Mouse (Mus musculus) kidney, postnatal 0 days (tissue): ENCODE results near the gene Asb8. TPM values are rescaled to one million over a fixed set of nuclear protein-coding genes. Genes with fewer than 3 reads are reported as not detected.

Source experiments
- ATAC-seq: fragments of 200-750 bp; cut with Nextera tagmentation; replicated peaks from 2 replicates; pipeline ENCODE4 v1.8.0; 2017; ENCODE audit warnings: low read depth, moderate number of reproducible peaks, moderate TSS enrichment, moderate library complexity; ENCODE audit not compliant: low FRiP score
- DNase-seq: peaks from one replicate; pipeline ENCODE4 v3.0.0-alpha.2; 2016; ENCODE audit warnings: low spot score
- H3K27ac ChIP-seq: fragments of 300-500 bp; sonication (generic); 2 replicates; pipeline ENCODE4 v1.5.1; 2014; ENCODE audit warnings: mild to moderate bottlenecking
- H3K27me3 ChIP-seq: fragments of 300-500 bp; sonication (generic); 2 replicates; pipeline ENCODE4 v1.6.1; 2014; ENCODE audit warnings: low read length, mixed read lengths; ENCODE audit not compliant: insufficient read depth
- H3K36me3 ChIP-seq: fragments of 300-500 bp; sonication (generic); 2 replicates; pipeline ENCODE4 v1.6.1; 2014; ENCODE audit warnings: low read length, mixed read lengths; ENCODE audit not compliant: insufficient read depth
- H3K4me1 ChIP-seq: fragments of 300-500 bp; sonication (generic); replicated peaks from 2 replicates; pipeline ENCODE4 v1.6.1; 2014; ENCODE audit warnings: antibody characterized with exemption, low read length, mixed read lengths; ENCODE audit not compliant: insufficient read depth
- H3K4me2 ChIP-seq: fragments of 300-500 bp; sonication (generic); 2 replicates; pipeline ENCODE4 v1.6.1; 2014; ENCODE audit warnings: mild to moderate bottlenecking, low read length, moderate library complexity, mixed read lengths
- H3K4me3 ChIP-seq: fragments of 300-500 bp; sonication (generic); replicated peaks from 2 replicates; pipeline ENCODE4 v1.5.1; 2014; ENCODE audit warnings: low read depth, low read length
- H3K9ac ChIP-seq: fragments of 300-500 bp; sonication (generic); 2 replicates; pipeline ENCODE4 v1.6.1; 2014; ENCODE audit warnings: low read depth, low read length
- H3K9me3 ChIP-seq: fragments of 300-500 bp; sonication (generic); replicated peaks from 2 replicates; pipeline ENCODE4 v1.6.1; 2016; ENCODE audit warnings: low read length, inconsistent platforms, mixed read lengths
- CTCF ChIP-seq: IDR thresholded peaks from 2 replicates; pipeline ENCODE4 v1.5.1; 2016; ENCODE audit warnings: antibody characterized with exemption, low read depth, mild to moderate bottlenecking, moderate library complexity
- WGBS: fragments of 180-500 bp; shearing (Covaris S2); extraction: QIAGEN DNeasy Blood & Tissue Kit; methylation state at CpG from one replicate; pipeline ENCODE4 v1.1.7; 2014; 5-methylcytosine and 5-hydroxymethylcytosine counted together
- polyA plus RNA-seq: library from polyadenylated mRNA; unstranded; fragments of >200 nt; fragmentation: Nextera tagmentation; extraction: Ambion mirVana; gene quantifications from 2 replicates; pipeline ENCODE4 v1.2.1, GENCODE M21; 2015

Asb8 gene
- polyA plus RNA-seq, 1 experiment from 2014 or later, result 49.5 TPM

- WGBS, result 39% methylated on average over 11 of the region's 11 CpGs
- Histone ChIP-seq H3K36me3 (0 out of 2 replicates have a peak, but pooled peaks cover 2% of the 10 kb centered on the region), H3K4me2 (peak overlapping the region; percentile 67), H3K9me3 (no peaks in the 10 kb centered on the region), H3K27me3 (no peaks in the 10 kb centered on the region), H3K27ac (peak overlapping the region; percentile 82; the same call in 1 of the 2 replicates), H3K9ac (peak overlapping the region; percentile 84), H3K4me3 (peak overlapping the region; percentile 66), H3K4me1 (peaks cover 7% of the 10 kb centered on the region; the same call in 1 of the 2 replicates)
- 0 out of 2 replicates have a peak, but pooled peaks have one; percentile 12 for ATAC-seq
- no peak for TF ChIP-seq CTCF
- no peak for DNase-seq
Measured at GRCm38 (mm10) chr15:98107703-98108296, 57.6 kb downstream of the Asb8 start.

DNA sequence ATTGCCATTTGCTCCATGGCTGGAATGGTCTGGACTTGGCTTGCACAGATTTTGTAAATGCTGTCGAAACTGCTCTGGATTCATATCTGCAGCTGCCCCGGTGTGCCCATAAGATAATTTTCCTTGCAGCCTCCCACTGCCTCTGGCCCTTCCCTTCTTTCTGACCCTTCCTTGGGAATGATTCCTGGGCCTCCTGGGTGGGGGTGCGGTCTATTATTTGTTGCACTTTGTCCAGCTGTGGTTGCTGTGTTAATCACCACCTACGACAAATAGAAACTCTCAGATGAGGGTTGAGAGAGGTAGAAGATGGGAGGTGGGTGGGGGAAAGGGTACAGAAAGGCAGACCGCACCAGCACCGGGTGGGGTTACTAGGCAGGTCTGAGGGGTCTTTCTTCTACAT, 58.2 kb downstream of the Asb8 start:
- no peak overlapping the region for H3K4me2 ChIP-seq
- H3K9me3 ChIP-seq, result no peaks in the 10 kb centered on the region
- H3K9ac ChIP-seq, result no peak overlapping the region
- no peak for TF ChIP-seq CTCF
- peaks cover 7% of the 10 kb centered on the region; the same call in 1 of the 2 replicates for H3K4me1 ChIP-seq
- ATAC-seq, result no peak
- 78% methylated on average over 6 of the region's 6 CpGs for WGBS
- no peak overlapping the region for H3K4me3 ChIP-seq
- no peak overlapping the region for H3K27ac ChIP-seq
- no peaks in the 10 kb centered on the region for H3K27me3 ChIP-seq
- DNase-seq, result no peak
- 0 out of 2 replicates have a peak, but pooled peaks cover under 1% of the 10 kb centered on the region for H3K36me3 ChIP-seq

DNA sequence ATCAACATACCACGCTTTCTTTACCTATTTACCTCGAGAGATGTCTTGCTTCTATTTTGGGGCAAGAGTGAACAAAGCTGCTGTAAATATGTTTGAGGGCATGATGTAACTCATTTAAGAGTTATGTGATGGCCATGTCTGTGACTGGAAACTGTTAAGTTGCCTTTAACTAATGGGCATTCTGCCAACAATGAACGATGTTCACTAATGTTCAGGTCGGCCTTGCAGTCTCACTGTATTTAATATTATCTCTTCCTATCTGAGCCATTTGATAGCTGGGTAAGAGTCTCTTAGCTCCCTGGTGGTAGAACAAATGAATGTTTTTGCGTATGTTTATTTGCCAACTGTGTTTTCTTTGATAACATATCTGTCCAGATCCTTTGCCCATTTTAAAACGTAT, 58.9 kb downstream of the Asb8 start:
- Histone ChIP-seq H3K27me3 (no peaks in the 10 kb centered on the region), H3K36me3 (no peaks in the 10 kb centered on the region), H3K4me3 (no peak overlapping the region), H3K4me2 (no peak overlapping the region), H3K4me1 (peaks cover 7% of the 10 kb centered on the region; the same call in 1 of the 2 replicates), H3K9me3 (no peaks in the 10 kb centered on the region), H3K27ac (no peak overlapping the region), H3K9ac (no peak overlapping the region)
- no peak for ATAC-seq
- no peak for DNase-seq
- WGBS, result 69% methylated on average over 6 of the region's 6 CpGs
- TF ChIP-seq CTCF, result no peak

DNA sequence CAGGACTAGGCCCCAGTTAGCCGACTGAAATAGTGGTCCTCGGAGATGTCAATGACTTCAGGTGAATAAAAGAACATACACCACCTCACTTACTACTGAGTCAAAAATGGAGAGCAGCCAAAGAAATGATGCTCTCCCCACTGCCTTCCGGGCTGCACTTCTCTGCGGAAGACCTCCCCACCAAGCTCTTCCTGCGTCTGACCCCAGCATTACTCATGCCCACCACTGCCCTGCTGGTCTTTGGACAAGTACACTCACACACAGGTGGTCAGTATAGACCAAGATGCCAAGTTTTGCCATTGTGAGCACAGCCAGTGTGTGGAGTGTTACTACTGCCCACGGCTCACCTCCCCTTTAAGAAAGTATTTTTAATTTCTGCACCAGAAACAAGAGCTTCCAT, 63.0 kb downstream of the Asb8 start:
- Histone ChIP-seq H3K4me1 (no peaks in the 10 kb centered on the region), H3K36me3 (no peaks in the 10 kb centered on the region), H3K27ac (no peak overlapping the region), H3K4me2 (no peak overlapping the region), H3K9ac (no peak overlapping the region), H3K9me3 (no peaks in the 10 kb centered on the region), H3K27me3 (no peaks in the 10 kb centered on the region), H3K4me3 (no peak overlapping the region)
- no peak for ATAC-seq
- no peak for TF ChIP-seq CTCF
- 88% methylated on average over 6 of the region's 6 CpGs for WGBS
- DNase-seq, result no peak

DNA sequence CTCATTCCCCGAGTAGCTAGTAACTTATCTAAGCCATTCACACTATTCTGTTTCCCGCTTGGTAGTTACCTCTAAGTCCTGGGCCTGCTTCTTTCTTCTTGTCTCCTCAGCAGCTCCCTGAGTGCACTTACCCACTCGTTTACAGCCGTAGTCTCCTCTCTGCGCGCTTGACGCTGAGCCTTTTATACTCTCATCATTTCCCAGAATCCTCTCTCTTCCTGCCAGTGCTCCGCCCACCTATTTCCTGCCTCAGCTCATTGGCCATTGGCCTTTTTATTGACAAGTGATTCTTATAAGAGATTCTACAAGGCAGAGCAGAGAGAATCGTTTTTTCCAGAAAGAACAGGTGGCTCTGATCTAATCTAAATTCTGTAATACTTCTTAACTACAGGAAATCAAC, 66.9 kb downstream of the Asb8 start:
- Histone ChIP-seq H3K27ac (no peak overlapping the region), H3K9ac (no peak overlapping the region), H3K27me3 (no peaks in the 10 kb centered on the region), H3K4me3 (no peak overlapping the region), H3K4me1 (peaks cover 5% of the 10 kb centered on the region; the same call in 1 of the 2 replicates), H3K9me3 (no peaks in the 10 kb centered on the region), H3K4me2 (no peak overlapping the region), H3K36me3 (no peaks in the 10 kb centered on the region)
- no peak for TF ChIP-seq CTCF
- DNase-seq (no peak), ATAC-seq (no peak)
- 84% methylated on average over 9 of the region's 9 CpGs for WGBS

GRCm38 (mm10) chr15:98096957-98097356, 68.5 kb downstream of the Asb8 start:
- DNase-seq, result no peak

More at GRCm38 (mm10) chr15:98096957-98097356, 68.5 kb downstream of the Asb8 start:
- TF ChIP-seq CTCF, result peak; percentile 31; the same call in 1 of the 2 replicates
- peaks cover 6% of the 10 kb centered on the region; the same call in 1 of the 2 replicates for H3K4me1 ChIP-seq
- H3K4me2 ChIP-seq, result no peak overlapping the region
- no peak overlapping the region for H3K4me3 ChIP-seq
- H3K9ac ChIP-seq, result no peak overlapping the region
- no peaks in the 10 kb centered on the region for H3K36me3 ChIP-seq
- ATAC-seq, result no peak
- H3K27ac ChIP-seq, result no peak overlapping the region
- H3K9me3 ChIP-seq, result no peaks in the 10 kb centered on the region
- WGBS, result 64% methylated on average over 3 of the region's 3 CpGs
- no peaks in the 10 kb centered on the region for H3K27me3 ChIP-seq
